11 mouse cellular contexts compared by ENCODE assay signal in the genomic region with DNA sequence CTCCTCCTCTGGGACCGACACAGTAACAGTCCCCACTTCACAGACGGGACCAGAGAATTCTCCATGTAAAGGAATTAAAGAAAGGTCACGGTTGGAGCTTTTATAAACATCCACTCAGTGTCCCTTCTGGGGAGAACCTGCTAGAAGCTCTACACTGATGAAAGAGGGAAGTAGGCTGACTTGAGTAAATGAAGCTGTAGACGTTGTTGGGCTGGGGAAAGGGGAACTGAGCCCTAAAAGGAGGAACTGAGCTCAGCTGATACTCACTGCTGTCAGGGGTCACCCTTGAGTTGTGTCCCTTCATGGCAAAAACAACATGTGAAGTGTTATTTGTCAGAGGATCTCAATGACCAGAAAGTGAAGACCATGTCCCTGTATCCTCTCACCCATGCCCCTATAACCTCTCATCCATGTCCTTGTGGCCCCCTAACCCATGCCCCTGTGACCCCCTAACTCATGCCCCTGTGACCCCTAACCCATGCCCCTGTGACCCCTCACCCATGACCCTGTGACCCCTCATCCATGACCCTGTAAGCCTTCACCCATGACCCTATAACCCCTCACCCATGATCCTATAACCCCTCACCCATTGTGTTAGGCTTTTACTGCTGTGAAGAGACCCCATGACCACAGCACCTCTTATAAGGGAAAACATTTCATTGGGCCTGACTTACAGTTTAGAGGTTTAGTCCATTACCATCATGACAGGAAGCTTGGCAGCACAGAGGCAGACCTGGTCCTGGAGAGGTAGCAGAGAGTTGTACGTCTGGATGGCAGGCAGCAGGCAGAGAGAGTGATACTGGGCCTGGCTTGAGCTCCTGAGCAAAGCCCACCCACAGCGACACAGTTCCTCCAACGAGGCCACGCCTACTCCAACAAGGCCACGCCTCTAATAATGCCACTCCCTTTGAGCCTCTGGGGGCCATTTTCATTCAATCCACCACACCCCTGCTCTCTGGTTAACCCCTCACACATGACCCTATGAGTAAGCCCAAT. TPM values are rescaled to one million over a fixed set of nuclear protein-coding genes. Genes with fewer than 3 reads are reported as not detected.
DNase-seq lines count a peak whose midpoint lies in the region; ATAC-seq and TF ChIP-seq lines count a peak whose summit lies in the region.
"Had no signal": no experiment of that assay in that cellular context is flagged by ENCODE, and none has a peak within 500 bp of the region (broad histone marks: within the 10 kb centered on the region; RNA-seq: fewer than 3 reads in every experiment).

No protein-coding gene starts in this region.

- DNase-seq in heart, adult 2 months: peak in 1 of 2 experiments; percentile 62
- no peak for DNase-seq in heart, embryonic 10.5 days (ENCODE audit: low spot score)
- peak; percentile 90 to 91 for DNase-seq in B cell, adult 2 months
- DNase-seq in brain, adult 2 months (ENCODE audit: low read depth, low spot score): peak; percentile 40
- no peak for DNase-seq in left cerebral cortex, postnatal 10 days (ENCODE audit: extremely low spot score in 1 of 2, low spot score in 2 of 2)
- no peak for DNase-seq in cerebellum, adult 9-10 months
- DNase-seq in left cerebral cortex, postnatal 4 days: no peak

- no peaks in the 10 kb centered on the region for H3K36me3 ChIP-seq in heart, adult 2 months (ENCODE audit: control insufficient read depth, insufficient read depth, low read length)
- no peaks in the 10 kb centered on the region for H3K36me3 ChIP-seq in heart, embryonic 10.5 days
- H3K36me3 ChIP-seq: G1E; midbrain, embryonic 12.5 days had no signal

- no peak for TF ChIP-seq EP300 in heart, adult 2 months (IDR thresholded peaks at IDR 0.05; ENCODE audit: insufficient read depth, low read depth, low read length)

- 70% methylated on average over 9 of the region's 9 CpGs for WGBS in heart, adult 2 months
- 76% methylated on average over 9 of the region's 9 CpGs for WGBS in heart, embryonic 10.5 days

- H3K9ac ChIP-seq in heart, adult 2 months (ENCODE audit: low read depth, low read length): no peak overlapping the region
- H3K9ac ChIP-seq: midbrain, embryonic 12.5 days had no signal

- ATAC-seq in megakaryocyte, adult 5-6 weeks (ENCODE audit: poor library complexity, severe bottlenecking): peak; percentile 81
- ATAC-seq: hindbrain, embryonic 16.5 days had no signal

- no peak for TF ChIP-seq POLR2A in heart, adult 2 months (IDR thresholded peaks at IDR 0.05; ENCODE audit: insufficient read depth, low read depth, low read length)

- intact Hi-C loops in heart, adult 2 months (cut with DNase I): no loop called here
- intact Hi-C loops in left cerebral cortex, postnatal 10 days (cut with DNase I): no loop called here
- intact Hi-C loops in left cerebral cortex, postnatal 4 days (cut with DNase I): no loop called here

- H3K4me1 ChIP-seq in heart, adult 2 months (ENCODE audit: control insufficient read depth, insufficient read depth, low read length): peaks cover 3% of the 10 kb centered on the region
- peaks cover 32% of the 10 kb centered on the region for H3K4me1 ChIP-seq in heart, embryonic 10.5 days

- TF ChIP-seq CTCF in heart, adult 2 months (IDR thresholded peaks at IDR 0.05): no peak

- no peaks in the 10 kb centered on the region for H3K79me2 ChIP-seq in heart, adult 2 months (replicated peaks; ENCODE audit: control insufficient read depth, insufficient read depth, low read length)

- H3K4me3 ChIP-seq in heart, adult 2 months: no peak overlapping the region
- no peak overlapping the region for H3K4me3 ChIP-seq in heart, embryonic 10.5 days
- H3K4me3 ChIP-seq: midbrain, embryonic 12.5 days had no signal

- peak overlapping the region; percentile 7; the same call in 1 of the 2 replicates for H3K27ac ChIP-seq in heart, adult 2 months
- H3K27ac ChIP-seq in heart, embryonic 10.5 days: no peak overlapping the region
- H3K27ac ChIP-seq: midbrain, embryonic 12.5 days had no signal

- no peaks in the 10 kb centered on the region for H3K9me3 ChIP-seq in heart, embryonic 10.5 days
- H3K9me3 ChIP-seq: midbrain, embryonic 12.5 days had no signal

- no peaks in the 10 kb centered on the region for H3K27me3 ChIP-seq in heart, adult 2 months (ENCODE audit: control insufficient read depth, insufficient read depth, low read length)
- no peaks in the 10 kb centered on the region; the same call in 1 of the 2 replicates for H3K27me3 ChIP-seq in heart, embryonic 10.5 days (ENCODE audit: insufficient read depth, poor library complexity, severe bottlenecking)

RNA-seq across cellular contexts. Expression of a gene that starts 10.2 kb away (rescaled TPM):
- total RNA-seq in heart, adult 2 months (2021): 10 to 100 TPM; 16.0 to 17.6 TPM
- 14.0 and 19.7 TPM in 2 replicates for polyA plus RNA-seq in heart, adult 2 months (2012; rRNA removed)
- 6.7 and 9.7 TPM in 2 replicates for polyA plus RNA-seq in heart, embryonic 10.5 days (2016; fragmentation: Nextera tagmentation; extraction: Ambion mirVana)
- total RNA-seq in megakaryocyte, adult 5-6 weeks (2015): 87.8 and 90.2 TPM in 2 replicates
- 157 and 178 TPM in 2 replicates for total RNA-seq in megakaryocyte, adult 5-6 weeks (2017)
- 1 to 10 TPM; 4.8 to 4.9 TPM for total RNA-seq in left cerebral cortex, postnatal 10 days (2021)
- total RNA-seq in left cerebral cortex, postnatal 4 days (2021): 1 to 10 TPM; 5.0 to 5.3 TPM
- polyA plus RNA-seq: G1E had no signal

RNA-seq across cellular contexts. Expression of a gene that starts 41.7 kb away (rescaled TPM):
- total RNA-seq in heart, adult 2 months (2021): under 1 TPM; 0.18 to 0.32 TPM
- 0.61 and 0.78 TPM in 2 replicates for polyA plus RNA-seq in heart, adult 2 months (2012; rRNA removed)
- 1.0 and 1.1 TPM in 2 replicates for polyA plus RNA-seq in heart, embryonic 10.5 days (2016; fragmentation: Nextera tagmentation; extraction: Ambion mirVana)
- total RNA-seq in megakaryocyte, adult 5-6 weeks (2015): 0.30 and 0.54 TPM in 2 replicates
- 0.04 TPM in 1 of 2 replicates, not detected in the other for total RNA-seq in megakaryocyte, adult 5-6 weeks (2017)
- 100 to 1,000 TPM; 157 to 173 TPM for total RNA-seq in left cerebral cortex, postnatal 10 days (2021)
- total RNA-seq in left cerebral cortex, postnatal 4 days (2021): 10 to 100 TPM; 77.9 to 80.1 TPM
- polyA plus RNA-seq: G1E had no signal

Comparison
In these comparisons a context has a peak if more than half of its experiments do, and no peak if none do; other contexts are left out.
1. DNase-seq: peak in B cell, adult 2 months (2 of 2) and brain, adult 2 months (single experiment); none in heart, embryonic 10.5 days (single experiment), left cerebral cortex, postnatal 10 days (0 of 2), cerebellum, adult 9-10 months (single experiment) and left cerebral cortex, postnatal 4 days (single experiment).
2. RNA of a gene that starts 10.2 kb away (total RNA-seq): 87.8 to 178 TPM in megakaryocyte, adult 5-6 weeks; 16.0 to 17.6 TPM in heart, adult 2 months, 5.0 to 5.3 TPM in left cerebral cortex, postnatal 4 days and 4.8 to 4.9 TPM in left cerebral cortex, postnatal 10 days; every median in the first group is over 4 times any median in the second.
3. RNA of a gene that starts 41.7 kb away (total RNA-seq): 157 to 173 TPM in left cerebral cortex, postnatal 10 days and 77.9 to 80.1 TPM in left cerebral cortex, postnatal 4 days; 0.04 to 0.54 TPM in megakaryocyte, adult 5-6 weeks and 0.18 to 0.32 TPM in heart, adult 2 months; every median in the first group is over 10 times any median in the second.